Mouse (Mus musculus) lung, postnatal 36 days (tissue): ENCODE results near the gene Pacrg.

ENCODE experiments used
- DNase-seq: peaks from one replicate; pipeline ENCODE4 v3.0.0; 2022; ENCODE audit warnings: mixed read lengths

Gene Pacrg

DNA sequence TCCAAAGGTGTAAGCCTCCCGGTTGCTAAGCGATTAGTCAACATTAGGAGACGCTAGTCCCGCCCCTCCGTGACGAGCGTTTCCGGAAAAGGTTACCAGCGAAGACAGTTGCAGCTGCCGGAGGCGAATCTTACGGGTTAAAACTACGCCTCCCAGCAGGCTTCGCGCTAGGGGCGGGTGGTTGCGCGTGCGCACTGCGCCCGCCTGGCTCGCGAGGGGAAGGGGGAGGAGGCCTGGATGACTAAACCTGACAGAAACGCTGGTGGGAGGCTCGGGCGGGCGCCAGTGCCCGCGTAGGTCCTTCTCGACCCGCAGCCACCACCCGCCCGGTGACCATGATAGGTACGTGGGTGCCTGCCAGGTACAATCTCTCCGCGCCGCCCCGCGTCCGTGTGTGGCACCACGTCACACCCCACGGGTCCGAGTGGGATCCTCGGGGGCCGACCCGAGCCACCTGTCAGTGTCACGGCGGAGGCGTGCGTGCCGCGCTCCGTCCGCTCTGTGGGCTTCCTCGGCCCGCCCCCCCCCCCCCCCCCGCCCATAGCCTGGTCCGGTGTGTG, at the start of gene Pacrg, which contains the start of gene Prkn:
Pacrg (minus strand) TSS at position 164 of the 560 bp plus-strand sequence.
Prkn (plus strand) TSS at position 237 of the 560 bp plus-strand sequence.
- DNase-seq, result peak; percentile 99

DNA sequence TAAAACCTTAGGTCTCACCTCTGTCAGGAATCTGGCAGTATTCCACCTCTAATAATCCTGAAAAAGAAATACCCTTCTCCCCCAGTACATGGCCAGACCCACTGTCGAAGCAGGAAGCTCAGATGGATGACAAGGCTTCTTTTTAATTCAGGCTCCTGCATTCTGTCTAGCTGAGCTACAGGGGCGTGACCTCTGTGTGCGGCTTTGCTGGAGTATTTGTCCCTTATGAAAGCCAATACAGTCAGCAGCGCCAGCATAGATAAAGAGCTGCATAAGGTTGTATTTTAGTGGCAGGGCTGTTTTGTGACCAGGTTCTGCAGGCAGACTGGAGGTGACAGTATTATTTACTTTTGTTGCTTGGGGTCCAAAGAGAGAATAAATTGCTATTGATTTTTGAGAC, 47.8 kb upstream of the Pacrg start:
- DNase-seq, result no peak

DNA sequence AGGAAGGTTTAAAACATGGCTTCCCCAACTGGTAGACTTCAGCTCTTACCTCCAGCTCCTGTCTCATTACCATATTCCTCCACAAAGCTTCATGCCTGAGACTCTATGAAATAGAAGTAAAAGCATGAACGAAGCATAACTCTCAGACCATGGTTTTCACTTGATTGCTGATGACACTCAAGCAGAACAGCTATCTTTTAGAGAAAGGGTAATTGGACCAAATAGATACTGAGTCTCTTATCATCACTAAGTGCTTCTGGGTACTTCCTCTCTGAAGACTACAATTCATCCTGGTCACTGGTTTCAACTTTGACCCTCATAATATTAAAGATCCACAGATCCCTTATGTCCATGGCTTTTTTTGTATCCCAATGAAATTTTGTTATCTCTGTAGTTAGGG, 42.1 kb upstream of the Pacrg start:
- DNase-seq, result no peak

DNA sequence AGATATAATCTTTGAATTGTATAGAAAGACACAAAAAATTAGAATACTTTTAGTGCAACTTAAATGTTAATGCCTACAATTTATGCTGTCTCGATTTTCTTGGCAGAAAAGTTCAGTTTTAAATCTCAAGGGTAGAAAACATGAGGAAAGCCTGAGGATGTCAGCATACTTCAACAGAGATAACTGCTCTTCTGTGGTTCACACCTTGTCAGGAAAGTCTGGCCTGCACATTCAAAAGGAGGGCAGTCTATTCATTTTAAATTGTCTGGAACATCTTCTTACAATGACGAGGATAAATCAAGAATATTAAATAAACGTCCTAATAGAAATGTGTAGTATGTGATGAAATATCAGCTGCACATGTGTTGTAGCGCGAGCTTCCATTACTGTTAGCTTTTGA, 38.9 kb upstream of the Pacrg start:
- DNase-seq, result no peak

DNA sequence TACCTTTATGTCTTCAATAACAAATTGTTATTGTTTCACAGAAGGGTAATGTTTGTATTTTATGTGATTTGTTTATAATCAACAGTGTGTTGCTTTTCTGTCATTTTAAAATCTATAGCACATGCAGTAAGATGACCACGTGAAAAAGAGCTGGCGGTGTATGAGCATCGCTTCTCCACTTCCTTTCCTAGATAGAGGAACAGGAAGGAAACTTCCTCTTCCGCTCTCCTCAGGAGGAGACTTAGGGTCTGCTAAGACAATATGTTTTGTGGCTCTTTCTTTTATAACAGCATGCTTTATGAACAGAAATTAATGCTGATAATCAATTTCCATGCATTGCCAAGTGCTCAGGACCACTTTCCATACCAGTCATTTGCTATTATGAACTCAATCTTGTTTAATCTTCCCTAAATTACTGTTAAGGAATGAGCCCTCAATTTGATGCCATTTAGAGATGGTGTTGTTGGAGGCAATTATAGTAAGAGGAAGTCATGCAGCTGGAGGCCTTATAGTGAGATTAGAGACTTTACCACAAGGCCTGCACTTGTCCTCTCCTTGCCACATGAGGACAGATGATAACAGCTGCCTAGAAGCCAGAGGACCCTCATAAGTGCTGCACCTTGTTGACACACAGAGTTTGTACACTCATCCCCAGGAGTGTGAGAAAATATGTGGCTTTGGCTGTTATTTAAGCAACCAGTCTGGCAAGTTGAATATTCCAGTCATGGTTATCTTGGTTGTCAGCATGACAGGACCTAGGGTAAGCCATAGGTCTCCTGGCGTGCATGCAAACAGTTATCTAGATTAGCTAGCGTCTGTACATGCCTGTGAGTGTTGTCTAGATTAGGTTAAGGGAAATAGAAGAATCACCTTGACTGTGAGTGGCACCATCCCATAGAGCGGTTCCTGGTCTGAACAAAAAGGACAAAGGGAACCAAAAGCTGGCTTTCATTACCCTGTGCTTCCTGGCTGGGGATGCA, 34.4 kb upstream of the Pacrg start:
- no peak for DNase-seq

DNA sequence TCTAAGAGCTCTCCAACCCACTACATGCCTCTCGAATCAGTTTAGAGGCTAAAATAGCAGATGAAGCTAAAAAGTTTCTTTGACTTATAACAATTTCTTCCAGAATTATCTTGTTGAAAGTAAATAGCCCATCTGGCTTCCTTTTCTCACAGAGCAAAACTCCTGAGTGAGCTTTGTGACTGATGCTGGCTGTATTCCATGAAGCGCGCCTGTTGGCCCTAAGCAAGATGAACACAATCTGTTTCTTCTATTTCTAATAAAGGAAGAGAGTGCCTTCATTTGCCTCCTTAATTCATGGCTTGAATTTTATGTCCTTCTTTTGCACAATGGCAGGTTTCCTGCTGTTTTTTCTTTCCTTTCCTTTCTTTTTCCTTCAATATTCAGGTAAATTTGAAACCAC, 14.1 kb upstream of the Pacrg start:
- no peak for DNase-seq

DNA sequence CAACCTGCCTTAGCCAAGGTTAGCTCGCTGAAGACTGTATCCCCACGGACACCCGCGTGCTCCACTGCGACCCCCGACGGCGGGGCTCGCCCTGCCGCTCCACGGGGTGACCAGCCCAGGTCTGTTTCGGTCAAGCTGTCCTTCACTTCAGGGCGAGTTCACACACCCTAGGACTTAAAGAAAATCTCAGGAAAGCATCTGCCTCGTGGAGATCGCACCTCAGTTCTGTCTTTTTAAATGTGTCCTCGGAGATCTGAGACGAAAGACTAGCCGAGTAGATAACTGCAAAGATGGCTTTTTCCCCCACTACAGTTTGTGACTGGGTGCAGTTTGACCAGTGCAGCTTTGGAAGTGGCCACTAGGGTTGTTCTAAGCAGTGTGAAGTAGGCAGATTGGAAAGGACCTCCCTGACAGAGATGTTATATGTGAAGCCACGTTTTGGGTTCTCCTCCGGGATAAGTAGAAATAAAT, 655 bp upstream of the Pacrg start:
- peak; percentile 79 for DNase-seq

DNA sequence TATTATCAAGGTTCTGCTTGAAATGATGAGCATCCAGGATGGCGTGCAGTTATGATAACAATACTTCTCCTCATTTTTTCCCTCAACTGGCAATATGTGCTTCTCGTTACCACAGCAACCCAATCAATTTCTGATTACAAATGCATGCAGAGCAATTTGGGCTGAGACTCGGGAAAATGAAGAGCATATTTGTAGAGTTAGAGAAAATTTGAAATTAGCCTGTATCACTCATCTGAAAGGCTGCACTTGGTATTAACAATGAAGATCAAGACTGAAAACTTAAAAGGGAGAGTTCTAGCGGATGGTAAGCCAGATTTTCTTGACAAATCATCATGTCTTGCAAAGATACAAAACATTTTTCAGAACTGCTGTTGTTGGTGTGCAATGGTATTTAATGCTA, 21.1 kb downstream of the Pacrg start:
- no peak for DNase-seq

DNA sequence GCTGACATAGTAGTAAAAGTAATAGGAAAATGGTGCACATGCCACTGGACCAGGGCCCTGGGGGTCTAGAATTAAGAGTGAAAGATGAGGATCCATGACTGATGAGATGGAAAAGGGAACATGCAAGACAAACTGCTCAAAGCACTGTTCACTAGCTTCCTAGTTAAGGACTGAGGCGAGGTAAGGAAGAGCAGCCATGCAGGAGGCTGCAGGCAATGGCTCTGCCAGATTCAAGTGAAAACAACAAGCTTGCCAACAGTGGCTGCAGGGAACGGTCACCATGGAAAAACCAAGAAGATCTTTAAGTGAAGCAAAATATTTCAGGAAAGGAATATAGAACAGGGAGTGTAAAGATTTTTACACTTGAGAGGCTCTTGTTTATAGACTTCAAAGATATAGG, 31.5 kb downstream of the Pacrg start:
- DNase-seq, result no peak

DNA sequence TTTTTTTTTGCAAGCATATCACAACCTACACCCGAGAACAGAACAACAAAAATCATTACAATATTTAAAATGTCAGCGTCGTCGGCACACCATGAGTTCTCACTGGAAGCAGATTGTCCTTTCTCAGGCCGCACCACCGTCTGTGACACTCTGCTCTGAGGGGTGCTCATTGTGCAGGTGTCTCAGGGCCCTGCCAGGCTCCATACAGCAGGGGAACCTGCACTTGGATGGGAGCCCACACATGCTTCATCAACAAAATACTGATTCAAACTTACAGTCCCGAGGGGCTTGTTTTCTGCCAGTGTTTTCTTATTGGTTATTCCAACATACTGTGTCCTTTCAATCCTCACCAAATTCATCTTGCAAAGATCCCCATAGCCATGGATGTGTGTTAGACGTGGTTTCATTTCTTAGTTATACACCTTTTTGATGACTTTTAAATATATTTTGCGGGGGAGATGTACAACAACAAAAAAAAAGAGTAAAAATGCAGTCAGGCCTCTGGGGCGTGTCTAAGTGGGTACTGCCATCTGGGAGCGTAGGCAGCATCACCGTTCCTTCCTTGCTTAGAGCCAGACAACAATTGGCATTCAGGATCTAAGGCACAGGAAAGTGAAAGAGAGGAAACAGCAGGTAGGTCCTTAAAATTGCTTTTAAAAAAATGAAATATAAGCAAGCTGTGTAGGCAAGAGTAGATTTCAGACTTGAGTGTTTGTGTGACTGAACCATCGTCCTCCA, 32.7 kb downstream of the Pacrg start:
- no peak for DNase-seq

DNA sequence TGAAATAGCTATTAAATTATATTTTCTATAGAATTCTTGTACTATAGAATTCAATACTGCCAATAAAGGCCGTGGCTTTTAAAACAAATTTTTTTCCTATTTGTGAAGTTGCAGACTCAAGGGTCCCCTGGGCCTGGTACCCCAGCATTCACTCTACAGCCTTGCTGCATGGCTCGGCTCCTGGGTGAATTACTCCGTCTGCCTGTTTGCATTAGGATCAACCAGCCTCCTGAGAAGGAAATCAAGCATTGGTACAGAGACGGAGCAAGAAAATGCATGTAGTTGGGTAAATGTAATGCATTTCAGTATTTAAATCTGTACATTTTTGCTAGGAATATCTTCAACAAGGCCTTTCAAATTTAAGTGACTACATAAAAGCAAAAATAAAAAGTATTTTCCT, 33.4 kb downstream of the Pacrg start:
- no peak for DNase-seq

DNA sequence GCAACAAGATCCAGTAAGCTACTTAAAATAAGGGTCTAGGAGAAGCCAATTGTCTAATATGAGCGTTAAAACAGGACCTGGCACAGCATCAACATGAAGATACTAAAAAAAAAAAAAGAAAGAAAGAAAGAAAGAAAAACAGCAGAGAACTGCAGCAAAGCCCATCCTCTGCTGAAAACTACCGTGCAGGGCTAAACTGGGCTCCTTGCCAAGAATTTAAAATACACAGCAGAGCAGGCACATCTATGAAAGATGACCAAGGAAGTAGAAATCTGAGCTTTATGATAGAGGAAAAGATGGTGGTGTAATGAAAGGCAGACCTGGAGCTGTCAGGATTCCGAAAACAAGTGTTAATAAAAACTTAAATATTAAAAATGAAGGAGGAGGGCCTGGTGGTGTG, 48.5 kb downstream of the Pacrg start:
- DNase-seq, result no peak

DNA sequence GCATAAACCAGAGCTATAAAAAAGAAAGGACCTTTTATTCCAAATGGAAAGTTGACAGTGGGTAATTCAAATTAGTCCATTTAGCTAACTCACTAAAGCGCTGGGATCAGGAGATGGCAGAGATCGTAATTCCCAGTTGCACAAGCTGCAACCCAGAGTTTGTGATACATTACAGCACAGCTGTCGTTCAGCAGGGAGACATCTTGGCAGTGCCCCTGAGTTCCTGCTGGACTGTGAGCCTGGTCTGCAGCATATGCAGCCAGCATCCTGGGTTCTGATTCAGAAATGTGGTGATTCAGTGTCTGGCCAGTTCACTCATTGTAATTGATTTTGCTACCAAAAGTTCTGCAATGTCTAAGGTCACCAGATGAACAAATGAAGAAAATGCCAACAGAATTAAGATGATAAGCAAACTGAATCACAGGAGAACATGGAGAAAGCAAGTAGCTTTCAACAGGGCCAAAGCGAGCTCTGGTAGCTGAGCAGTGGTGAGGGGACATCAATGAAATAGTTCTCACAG, 55.6 kb downstream of the Pacrg start:
- DNase-seq, result no peak

DNA sequence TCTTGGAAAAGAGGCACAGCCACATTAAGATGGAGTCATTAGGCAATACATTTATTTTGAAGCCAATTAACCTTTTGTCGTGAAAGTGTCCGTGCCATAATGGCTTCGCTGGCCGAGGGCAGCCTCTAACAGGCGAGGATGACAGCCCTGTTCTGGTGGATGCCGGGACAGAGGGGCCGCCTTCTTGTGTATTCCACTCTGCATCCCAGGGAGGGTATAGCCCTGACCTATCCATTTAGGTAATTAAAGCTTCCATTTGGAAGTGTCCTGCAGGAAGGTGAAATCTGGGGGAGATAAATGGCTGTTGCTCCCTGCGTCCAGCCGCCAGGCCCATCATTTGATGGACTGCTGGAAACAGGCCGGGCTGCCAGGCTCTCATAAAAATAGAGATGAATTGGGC, 63.6 kb downstream of the Pacrg start:
- DNase-seq, result no peak

DNA sequence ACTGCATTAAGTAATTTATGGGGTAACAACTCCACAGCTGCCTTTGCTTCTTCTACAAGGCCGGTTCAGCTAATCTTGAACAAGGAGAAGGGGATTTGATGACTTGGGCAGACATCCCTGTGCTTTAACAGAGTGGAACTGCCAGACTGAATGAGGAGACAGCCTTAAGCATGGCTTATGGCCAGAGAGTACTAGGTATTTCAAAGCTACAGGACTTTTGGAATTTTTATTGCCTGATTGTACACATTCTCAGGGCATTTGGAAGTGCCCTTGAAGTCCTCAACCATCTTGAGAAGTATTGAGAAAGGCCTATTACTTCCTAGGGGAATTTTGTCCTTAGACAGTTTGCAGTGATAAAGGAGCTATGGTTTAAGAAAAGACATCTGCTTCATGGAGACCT, 65.6 kb downstream of the Pacrg start:
- peak; percentile 59 for DNase-seq

DNA sequence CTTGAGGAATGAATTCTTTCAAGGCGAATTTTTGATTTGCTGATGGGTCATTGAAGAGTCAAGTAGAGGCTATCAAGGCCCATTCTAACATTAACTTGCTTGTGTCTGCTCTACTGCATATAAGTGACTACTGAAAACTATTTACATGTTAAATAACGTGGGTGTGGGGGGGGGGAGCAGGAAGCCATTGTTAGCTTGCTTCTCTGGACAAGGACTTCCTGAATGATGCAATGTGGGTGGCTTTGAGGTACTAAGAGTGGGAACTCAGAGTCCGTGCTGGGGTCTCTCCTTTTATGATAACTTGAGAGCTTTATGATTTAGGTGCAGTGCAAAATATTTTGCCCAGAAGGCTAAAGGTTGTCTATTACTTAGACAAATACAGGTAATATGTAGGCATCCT, 67.9 kb downstream of the Pacrg start:
- DNase-seq, result peak; percentile 54

DNA sequence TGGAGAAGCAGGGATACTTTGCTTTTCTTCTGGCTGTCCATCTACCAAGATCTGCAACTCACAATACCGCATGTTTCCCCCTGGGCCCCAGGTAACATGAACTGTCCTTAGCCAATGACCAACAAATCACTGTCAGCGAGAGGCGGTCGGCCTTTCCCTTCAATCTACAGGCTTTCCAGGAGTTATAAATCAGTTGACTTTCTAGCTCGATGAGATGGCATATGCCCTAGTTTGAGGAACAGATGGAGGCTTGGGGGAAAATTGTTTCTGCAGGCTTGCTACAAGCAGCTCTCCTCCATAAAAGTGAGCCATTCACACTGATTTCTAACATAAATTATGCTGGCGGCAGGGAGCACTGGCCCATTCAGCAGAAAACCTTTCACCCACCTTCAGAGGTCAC, 70.2 kb downstream of the Pacrg start:
- no peak for DNase-seq

DNA sequence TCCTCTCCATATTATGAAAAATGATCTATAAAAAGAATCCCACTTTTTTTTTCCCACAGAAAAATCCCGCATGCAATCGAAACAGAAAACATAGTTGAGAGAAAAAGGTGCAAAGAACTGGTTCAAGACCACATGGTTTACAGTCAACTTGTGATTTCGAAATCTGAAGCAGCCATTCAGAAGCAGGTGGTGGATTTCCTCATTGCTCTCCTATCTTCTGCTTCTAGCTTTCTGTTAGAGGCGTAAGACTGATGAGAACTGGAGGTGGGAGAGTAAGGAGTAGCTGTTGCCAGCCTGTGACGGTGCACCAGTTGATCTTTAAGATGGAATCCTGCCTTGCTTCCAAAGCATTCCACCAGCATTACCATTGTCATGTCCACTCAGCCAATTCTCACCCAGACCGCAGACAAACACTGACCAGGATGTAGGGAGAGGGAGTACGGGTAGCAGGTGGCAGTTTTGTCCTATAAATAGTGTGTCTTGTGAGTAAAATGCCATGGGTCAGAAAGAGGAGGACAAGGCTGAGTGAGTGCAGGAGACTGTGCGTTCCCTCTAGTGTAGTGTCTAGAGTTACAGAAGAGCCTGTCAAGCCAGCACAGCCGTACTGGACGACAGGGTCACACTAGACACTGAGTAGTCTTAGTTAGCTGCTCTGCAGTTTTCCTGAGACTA, 73.2 kb downstream of the Pacrg start:
- DNase-seq, result peak; percentile 12

DNA sequence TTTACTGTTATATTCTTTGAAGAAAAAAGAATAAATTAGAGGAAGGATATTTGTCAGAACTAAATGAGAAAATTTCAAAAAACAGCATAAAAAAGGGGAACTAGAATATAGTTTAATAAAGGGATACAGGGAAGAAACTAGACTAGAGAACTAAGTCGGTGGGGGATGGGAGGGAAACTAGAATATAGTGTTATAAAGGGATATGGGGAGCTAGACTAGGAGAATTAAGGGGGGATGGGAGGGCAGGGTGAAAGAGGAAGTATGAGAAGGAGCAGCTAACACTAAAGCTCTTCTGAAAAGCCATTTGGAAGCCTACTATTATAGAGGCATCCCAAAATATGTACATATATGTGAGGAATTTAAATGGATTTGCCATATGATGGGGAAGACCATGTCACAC, 75.8 kb downstream of the Pacrg start:
- no peak for DNase-seq

DNA sequence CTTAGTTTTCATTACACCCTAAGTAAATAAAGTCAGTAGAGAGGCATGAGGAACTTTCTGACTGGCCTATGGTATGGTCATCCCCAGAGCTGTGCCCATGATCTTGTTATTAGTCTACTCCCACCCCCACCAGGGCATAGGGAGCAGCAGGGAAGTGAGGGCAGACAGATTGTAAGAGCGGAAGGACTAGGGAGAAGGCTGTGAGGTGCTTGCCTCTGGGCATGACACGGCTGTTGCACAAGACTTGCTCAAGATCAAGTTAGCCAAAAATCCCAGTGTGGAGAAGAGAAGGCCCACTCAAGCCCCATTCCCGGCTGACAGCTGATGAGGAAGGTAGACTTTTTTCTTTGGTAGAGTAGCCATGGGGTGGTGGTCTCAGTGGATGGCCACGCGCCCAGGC, 82.7 kb downstream of the Pacrg start:
- no peak for DNase-seq

DNA sequence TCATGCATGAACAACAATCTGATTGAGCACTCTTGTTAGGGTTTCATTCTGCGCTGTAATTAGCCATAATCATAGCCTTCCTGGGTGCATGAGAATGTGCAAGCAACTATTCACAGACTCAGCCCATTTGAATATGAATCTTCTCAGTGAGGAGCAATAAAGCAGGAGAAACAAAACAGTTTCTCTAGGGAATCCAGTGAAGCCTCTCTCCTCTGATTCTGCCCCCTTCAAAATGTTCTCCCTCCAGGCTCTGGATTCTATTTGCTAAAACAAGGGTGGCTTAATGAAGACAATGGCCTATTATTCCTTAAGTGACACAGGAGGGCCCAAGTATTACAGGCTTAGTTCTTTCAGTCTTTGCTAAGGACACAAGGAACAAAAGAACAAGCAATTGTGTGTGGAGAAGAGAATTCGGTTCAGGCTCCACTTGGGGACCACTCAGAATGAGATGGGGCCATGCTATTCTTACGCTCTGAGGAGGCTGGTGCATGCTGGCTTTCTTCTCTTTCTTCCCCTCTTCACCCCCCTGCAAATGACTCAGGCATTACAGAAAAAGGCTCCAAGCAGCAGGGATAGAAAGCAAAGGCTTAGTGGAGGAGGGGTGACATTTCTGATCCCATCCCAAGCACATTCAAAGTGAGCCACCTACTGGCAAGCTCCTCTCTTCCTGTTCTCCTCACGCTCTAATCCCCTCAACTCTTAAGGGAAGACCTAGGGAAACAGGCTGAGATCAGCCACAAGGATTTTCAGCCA, 95.2 kb downstream of the Pacrg start:
- DNase-seq, result peak; percentile 66

DNA sequence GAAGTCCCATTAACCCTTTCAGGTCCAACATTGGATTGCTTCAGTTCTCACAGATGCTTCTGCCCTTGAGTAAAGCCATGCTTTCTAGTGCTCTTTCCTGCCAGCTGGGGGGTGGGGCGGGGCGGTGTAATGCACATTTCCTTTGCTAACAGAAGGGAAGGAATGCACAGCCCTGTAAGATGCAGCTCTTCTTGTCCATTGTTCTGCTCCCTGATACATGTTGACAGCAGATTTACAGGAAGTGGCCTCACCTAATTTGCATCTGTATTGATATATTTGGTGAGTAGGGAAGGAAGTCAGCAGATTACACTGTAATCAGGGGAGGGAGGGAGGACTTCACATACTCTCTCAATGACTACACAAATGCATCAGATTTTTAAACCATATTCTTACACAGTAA, 100.0 kb downstream of the Pacrg start:
- no peak for DNase-seq
